Mouse (Mus musculus) right cerebral cortex, postnatal 36 days (tissue): ENCODE results near the gene Spice1.
A peak's percentile ranks its signal among the peaks of the same experiment; 100 is the strongest.

Source experiments
- DNase-seq, 2 experiments: peaks; one replicate each; pipeline ENCODE4 v3.0.0; 2022; ENCODE audit warnings: low spot score in 2 of 2, mixed read lengths in 1 of 2

Spice1 gene

DNA sequence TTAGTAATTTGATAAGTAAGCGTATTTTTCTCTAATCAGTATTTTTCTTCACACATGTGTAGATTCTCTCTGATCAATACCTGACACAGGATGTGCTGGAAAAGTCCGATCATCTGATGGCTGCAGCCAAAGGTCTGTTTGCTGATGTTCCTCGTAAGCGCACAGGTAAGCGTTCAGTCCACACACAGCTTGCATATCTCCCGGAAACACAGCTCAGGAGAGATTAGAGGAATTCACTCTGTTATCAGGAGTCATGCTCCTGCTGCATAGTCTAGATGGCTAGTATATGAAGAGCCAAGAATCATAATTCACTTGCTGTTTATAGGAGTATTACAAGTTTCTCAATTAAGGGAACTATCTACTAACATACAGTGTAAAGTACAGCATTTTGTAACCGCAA, 18.6 kb downstream of the Spice1 start:
- DNase-seq = no peak

DNA sequence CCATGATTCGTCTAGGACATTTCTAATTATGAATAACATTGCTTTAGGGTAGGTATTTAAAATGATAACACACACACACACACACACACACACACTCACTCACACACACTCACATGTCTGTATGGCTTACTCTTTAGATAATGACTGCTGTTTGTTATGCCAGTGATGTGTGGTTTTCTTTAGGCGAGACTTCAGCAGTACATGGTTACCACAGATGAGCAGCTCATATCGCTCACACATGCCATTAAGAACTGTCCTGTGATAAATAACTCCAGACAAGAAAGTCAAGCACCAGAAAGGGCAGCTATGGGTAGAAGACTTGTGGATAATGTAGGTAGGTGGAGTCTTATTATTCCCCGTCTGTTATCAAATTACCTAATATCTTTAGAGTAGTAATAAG, 28.5 kb downstream of the Spice1 start:
- DNase-seq = no peak

GRCm38 (mm10) chr16:44380006-44380405, 33.1 kb downstream of the Spice1 start:
- DNase-seq = no peak

DNA sequence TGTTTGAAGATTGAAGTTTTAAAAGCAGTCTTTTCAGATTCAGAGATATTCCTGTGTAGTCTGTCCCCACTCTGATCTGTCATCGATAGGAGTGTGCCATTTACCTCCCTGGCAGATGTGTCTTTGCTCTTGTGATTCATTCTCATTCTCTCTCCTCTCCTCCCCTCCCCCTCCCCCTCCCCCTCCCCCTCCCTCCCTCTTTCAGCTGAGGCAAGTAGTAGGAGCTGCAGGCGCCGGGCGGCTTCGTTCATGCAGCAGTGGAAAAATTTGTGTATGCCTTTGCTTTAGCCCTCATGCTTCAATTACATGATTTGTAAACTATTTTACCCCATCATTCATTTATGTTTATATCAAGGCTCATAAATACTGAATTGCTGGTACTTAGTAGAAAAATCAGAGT, 34.7 kb downstream of the Spice1 start:
- DNase-seq = no peak

GRCm38 (mm10) chr16:44383549-44383948, 36.6 kb downstream of the Spice1 start:
- DNase-seq = no peak

DNA sequence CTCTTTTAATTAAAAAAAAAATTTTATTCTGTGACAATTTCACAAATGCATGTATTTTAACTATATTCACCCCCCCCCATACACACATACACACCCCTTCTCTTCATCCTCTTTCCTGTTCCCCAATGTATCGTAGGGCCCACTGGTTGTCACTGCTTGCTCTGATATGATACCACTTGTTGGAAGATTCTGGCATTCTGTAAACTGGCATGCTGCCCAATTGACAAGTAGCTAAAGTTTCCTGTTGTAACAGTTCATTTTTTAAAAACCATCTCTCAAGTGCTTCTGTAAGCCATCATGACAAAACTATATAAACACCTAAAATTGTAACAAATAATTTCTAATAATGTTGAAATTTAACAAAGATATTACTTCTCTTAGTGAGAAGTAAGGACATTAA, 37.3 kb downstream of the Spice1 start:
- no peak for DNase-seq

- peak; percentile 64 to 78 for DNase-seq
Observed at GRCm38 (mm10) chr16:44391877-44392548, 45.1 kb downstream of the Spice1 start.

DNA sequence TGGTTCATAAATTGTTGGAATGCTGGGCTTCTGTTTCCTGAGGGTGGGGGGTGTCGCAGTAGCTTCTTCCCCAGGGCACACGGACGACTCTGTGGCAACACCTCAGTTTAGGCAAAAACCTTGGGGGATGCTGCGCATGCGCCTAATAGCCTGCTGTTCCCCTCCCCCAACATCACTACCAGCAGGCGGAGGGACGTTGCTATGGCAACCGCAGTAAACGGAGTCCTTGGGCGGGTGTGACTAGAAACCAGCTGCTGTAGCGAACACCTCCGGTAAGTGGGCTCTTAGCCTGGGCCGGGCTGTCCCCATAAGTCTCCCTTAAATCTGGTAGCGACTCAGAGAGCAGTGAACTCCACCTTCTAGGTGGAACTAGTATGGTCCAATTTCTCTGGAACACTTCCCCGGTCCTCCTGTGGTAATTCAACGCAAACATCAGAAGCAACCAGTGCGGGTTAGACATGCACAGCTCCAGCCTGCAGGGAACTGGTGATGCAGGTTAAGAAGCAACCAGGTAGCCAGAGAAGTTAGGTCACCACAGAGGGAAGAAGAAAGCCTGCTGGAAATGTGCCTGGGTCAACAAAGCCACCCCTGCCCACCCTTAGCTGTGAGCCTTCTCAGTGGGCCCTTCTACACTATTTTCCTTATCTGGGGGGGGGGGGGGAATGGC, 47.8 kb downstream of the Spice1 start, which contains the start of gene Cfap44:
Gene Cfap44 (plus strand): TSS at position 220 of the 667 bp plus-strand sequence.
- DNase-seq = peak; percentile 84 to 88

- no peak for DNase-seq
Observed at GRCm38 (mm10) chr16:44404933-44405332, 58.0 kb downstream of the Spice1 start.

- DNase-seq = no peak
Observed at GRCm38 (mm10) chr16:44407211-44407610, 60.3 kb downstream of the Spice1 start.

GRCm38 (mm10) chr16:44408290-44408689, 61.4 kb downstream of the Spice1 start:
- DNase-seq = no peak

DNA sequence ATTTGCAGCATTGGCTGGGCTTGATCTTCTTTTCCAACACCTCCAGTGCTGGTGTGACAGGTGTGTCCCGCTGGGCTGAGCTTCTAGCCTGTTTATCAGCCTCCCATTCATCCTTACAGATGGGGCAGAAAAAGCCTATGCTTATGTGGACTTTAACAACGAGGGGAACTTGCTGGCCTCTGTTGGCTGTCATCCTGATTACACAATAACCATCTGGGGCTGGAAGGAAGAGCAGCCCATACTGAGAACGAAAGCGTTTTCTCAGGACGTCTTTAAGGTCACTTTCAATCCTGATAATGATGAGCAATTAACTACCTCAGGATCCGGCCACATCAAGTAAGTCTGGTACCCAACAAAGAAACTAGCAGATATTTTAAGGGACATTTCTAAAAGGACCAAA, 63.3 kb downstream of the Spice1 start:
- DNase-seq = no peak

- DNase-seq = no peak
Observed at GRCm38 (mm10) chr16:44417596-44417995, 70.7 kb downstream of the Spice1 start.

DNA sequence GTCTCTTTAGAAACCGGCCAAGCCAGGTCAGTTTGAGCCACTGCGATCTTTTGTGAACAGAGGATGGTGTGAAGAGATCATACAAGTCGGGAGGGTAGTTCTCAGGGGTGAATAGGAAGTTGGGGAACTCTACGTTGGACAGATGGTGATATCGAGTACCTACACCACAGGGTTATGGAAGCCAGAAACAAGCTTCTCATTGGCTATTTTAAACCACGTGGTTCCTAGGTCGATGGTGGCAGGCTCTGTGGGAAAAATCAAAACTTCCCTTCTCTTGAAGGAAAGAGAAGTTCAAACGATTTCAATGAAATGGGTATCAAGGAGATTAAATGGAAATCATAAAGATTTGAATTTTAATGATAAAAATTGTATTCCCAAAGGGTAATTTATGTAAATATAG, 74.8 kb downstream of the Spice1 start:
- DNase-seq = no peak

GRCm38 (mm10) chr16:44423499-44423898, 76.6 kb downstream of the Spice1 start:
- DNase-seq = peak; percentile 76 to 82

DNA sequence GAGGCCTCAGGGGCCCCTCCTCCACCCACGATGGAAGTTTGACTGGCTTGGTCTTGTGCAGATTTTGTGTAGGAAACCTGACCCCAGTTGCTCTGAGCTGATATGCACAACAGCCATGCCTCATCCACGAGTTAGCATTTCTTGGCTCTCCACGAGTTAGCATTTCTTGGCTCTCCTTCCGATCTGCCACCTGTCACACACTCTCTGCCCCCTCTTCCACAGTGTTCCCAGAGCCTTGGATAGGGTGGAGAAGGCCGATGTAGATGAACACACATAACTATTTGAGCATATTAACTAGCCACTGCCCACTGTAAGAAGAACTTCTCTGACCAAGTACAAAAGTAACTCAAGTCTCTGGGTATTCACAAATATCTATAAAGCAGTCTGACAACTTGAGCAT, 81.5 kb downstream of the Spice1 start:
- no peak for DNase-seq

GRCm38 (mm10) chr16:44430021-44430420, 83.1 kb downstream of the Spice1 start:
- no peak for DNase-seq

DNA sequence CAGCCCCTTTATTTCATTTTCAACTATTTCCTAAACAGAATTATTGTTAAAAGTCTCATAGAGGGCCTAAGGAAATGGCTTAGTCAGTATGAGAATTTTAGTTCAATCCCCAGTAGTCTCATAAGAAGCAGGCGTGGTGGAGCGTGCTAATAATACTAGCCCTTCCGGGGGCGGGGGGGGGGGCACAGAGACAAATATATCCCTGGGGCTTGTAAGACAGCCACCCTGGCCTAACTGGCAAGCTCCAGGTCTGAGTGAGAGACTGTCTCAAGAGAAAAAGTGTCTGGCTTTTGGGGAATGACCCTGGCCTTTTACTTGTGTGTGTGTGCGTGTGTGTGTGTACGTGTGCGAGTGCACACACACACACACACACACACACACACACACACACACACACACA, 88.0 kb downstream of the Spice1 start:
- DNase-seq = no peak

GRCm38 (mm10) chr16:44435481-44435880, 88.6 kb downstream of the Spice1 start:
- DNase-seq = no peak
